Mouse (Mus musculus) stomach, postnatal 0 days (tissue): ENCODE measurements at regions not wholly inside any gene's neighbourhood (a gene's known extent, or its start where the extent isn't known, plus 50 kb on each side); places are given as distances from the start of the nearest gene placed in this dataset.

Experiments used
- CTCF ChIP-seq: IDR thresholded peaks from 2 replicates; pipeline ENCODE4 v1.5.1; 2016; ENCODE audit warnings: antibody characterized with exemption, low read depth, mild to moderate bottlenecking, moderate library complexity
- EP300 ChIP-seq: optimal IDR thresholded peaks from 2 replicates; pipeline ENCODE3; 2016; ENCODE audit warnings: antibody characterized with exemption

DNA sequence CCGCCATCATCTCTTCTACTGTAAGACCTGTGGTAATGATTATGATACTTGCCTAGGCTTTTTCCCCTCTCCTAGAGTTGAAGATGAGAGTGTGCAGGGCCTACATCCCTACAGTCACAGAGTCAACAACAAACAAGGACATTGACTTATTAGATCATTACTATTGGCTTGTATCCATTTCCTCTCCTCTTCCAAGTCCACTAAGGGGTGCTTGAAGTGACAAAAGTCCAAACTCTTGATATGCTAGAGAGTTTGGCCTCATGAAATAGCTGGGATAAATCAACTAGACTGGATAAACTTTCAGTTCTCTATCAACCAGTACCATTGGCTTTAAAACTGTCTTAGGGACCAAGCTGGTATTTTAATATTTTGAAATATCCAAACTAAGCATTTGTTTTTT, 165.7 kb upstream of the Ap5m1 start:
- TF ChIP-seq EP300 (no peak), CTCF (no peak)
